Mouse (Mus musculus) kidney, postnatal 4 days (tissue): Measurements from ENCODE around the gene Gm3238.
"Not testable (repeated sequence)": the region's sequence is repeated elsewhere in the genome, so short reads cannot be mapped to it uniquely, and the experiment has no call there.

Source experiments
- DNase-seq, 2 experiments: peaks; one replicate each; pipeline ENCODE4 v3.0.0; 2021; ENCODE audit warnings: mixed read lengths in 2 of 2

Gene Gm3238

DNA sequence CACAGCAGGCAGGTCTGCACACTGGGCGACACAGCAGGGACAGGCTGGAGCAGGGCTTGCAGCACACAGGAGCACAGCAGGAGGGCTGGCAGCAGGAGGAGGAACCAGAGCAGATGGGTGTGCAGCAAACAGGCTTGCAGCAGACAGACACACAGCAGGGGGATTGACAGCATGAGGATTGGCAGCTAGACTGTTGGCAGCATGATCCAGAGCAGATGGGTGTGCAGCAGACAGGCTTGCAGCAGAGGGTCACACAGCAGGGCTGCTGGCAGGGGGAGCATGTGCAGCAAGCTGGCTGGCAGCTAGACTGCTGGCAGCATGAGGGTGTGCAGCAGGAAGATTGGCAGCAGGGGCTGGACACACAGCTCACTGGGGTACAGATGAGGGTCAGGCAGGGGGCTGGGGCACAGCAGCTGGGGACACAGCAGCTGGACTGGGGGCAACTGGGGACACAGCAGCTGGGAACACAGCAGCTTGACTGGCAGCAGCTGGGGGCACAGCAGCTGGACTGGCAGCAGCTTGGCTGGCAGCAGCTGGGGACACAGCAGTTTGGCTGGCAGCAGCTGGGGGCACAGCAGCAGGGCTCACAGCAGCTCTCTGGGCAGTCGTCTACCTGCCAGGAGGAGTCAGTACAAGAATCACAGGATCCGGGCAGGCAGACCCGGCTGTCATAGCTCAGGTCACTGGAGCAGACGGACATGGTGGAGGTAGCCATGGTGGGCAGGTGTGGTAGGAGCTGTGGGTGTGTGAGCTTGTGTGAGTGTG, 29.0 kb downstream of the Gm3238 start, which contains the start of gene Gm18596:
Gene Gm18596, minus strand, starts transcription at position 715 of the 765 bp plus-strand sequence.
- DNase-seq = not testable (repeated sequence)

DNA sequence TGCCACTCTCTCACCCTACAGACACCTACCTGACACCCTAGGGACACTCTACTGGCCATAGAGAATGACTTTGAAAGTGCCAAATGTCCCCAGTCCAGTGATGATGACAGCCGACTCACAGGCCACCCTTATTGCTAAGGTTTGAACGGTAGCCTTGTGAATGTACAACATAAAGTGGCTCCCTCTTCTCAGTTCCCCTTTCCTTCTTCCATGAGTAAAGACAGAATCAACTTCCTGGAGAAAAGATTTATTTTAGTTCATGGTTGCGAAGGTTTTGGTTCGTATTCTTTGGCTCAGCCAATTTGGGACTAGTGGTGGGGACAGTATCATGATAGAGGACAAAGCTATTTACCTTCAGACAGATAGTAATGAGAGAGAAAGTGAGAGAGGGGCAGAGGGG, 32.2 kb downstream of the Gm3238 start:
- no peak for DNase-seq

DNA sequence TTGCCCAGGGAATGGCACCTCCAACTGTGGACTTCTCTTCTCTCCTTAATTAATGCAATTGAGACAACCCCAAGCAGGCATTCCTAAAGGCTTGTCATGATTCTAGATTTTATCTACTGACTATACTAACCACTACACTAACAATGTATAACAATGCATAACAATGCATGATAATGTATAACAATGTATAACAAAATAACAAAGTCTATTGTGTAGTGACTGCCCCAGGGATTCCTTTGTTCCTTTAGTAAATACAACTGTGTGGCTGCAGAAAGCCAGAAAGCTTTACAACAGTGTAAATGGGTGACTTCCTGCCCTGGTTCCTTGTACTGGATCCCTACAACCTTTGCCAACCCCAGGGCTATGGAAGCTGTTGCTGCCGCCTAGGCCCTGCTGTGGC, 35.2 kb downstream of the Gm3238 start:
- DNase-seq = no peak

DNA sequence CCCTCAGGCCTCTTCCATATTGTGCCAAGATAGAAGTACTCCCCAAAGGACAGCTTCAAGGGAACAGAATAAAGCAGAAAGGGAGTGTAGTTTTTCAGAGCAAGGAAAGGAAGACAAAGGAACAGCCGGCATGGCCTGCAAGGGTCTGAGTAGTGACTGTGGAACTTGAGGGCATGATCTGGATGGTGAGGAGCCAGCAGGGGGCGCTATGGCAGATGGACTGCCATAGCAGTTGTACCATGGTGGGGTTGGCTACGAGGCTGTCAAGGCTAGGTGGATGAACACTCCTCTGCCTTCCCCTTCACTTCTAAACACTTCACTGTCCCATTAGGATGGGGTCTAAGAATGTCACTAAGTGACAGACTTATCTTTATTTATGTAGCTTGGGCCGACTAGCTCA, 41.9 kb downstream of the Gm3238 start:
- DNase-seq = peak; percentile 11 to 27

DNA sequence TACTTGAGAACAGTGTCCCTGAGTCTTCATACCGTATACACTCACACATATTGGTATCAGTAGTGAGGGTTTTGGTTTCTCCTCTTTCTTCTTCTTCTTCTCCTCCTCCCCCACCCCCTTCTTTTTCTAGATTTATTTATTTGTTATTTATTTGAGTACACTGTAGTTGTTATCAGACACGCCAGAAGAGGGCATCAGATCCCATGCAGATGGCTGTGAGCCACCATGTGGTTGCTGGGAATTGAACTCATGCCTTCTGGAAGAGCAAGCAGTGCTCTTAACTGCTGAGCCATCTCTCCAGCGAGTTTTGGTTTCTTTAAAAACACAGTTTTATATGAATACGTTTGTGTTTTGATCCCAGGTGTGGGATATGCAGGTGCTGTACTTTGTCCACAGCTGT, 42.8 kb downstream of the Gm3238 start:
- DNase-seq = no peak

DNA sequence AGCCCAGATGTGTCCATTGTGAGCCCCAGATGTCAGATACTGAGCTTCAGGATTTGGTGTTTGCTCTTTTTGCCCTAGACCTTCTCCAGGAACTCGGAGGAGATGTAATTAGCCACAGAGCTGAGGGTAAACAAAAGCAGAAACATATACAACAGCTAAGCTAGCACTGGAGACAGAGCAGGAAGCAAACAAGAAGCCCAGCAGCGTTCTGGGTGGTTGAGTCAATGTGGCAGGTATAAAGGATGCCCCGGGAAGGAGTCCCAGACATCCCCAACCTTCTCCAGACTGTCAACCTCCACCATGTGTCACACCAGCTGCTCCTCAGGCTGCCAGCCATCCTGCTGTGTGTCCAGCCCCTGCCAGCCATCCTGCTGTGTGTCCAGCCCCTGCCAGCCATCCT, 44.9 kb downstream of the Gm3238 start, which contains the start of gene Gm10100:
Gene Gm10100, plus strand, starts transcription at position 301 of the 400 bp plus-strand sequence.
- no peak for DNase-seq

DNA sequence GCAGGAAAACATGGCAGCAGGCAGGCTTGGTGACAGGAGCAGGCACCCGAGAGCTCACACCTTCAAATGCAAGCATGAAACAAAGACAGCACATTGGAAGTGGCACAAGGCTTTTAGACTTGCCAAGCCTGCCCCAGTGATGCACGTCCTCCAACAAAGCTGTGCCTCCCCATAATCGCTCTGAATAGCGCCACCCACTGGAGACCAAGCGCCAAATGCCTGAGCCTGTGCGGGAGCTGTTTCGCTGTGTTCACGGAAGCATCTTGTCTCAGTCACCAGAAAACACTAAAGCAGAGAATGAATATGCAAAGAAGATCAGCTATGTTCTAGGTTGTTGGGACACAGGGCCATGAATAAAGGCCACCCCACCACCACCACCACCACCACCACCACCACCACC, 46.3 kb downstream of the Gm3238 start:
- no peak for DNase-seq
